Mouse (Mus musculus) embryonic fibroblast, embryonic 13.5 days (primary cell): ENCODE measurements around the gene Gm10644.

ENCODE experiments used
- CTCF ChIP-seq: IDR thresholded peaks from 2 replicates; pipeline ENCODE4 v1.5.1; 2011; ENCODE audit warnings: mild to moderate bottlenecking, control low read depth, low read length, moderate library complexity, borderline replicate concordance; ENCODE audit not compliant: insufficient read depth
- POLR2A ChIP-seq: IDR thresholded peaks from 2 replicates; pipeline ENCODE4 v1.6.1; 2011; ENCODE audit warnings: low read depth, mild to moderate bottlenecking, control low read depth, low read length, moderate library complexity

DNA sequence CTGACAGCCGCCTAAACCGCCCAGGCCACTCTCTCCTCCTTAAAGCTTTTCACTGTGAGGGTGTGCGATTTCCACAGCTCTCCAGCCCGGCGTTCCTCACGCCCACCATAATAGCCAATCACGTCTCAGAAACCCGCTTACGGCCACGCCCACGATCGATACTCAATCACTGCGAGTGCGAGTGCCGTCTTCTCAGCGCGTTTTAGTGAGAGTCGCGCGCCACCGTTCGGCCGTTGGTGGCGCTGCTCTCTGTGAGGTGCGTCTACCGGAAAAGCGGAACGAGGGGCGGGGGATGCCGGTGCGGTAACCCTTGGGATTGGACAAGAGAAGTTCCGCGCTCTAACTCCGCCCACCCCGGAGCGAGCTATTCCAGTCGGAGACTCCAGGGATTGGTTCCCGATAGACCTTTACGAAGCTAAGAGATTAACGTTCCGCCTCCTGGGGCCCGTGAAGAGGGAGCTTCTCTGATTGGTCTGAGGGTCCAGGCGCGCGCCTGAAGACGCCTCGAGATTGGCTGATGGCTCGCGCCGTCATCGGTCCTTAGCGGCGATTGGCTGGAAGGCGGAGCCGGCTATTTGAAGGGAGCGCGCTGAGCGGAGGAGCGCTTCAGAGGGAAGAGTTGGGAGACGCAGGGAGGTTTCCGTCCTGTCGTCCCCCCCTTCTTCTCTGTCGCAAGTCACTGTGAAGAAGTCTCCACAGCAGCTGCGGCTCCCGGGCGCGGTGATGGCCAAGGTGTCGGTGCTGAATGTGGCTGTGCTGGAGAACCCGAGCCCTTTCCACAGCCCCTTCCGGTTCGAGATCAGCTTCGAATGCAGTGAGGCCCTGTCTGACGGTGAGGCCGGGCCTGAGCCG is at the start of gene Gm10644, which contains the start of gene Asf1b:
- TF ChIP-seq CTCF, result peak; percentile 96
- TF ChIP-seq POLR2A, result peak; percentile 61
